Mouse (Mus musculus) cerebellum, adult 8-10 months (tissue): ENCODE data around the gene Mum1l1.
"Not testable (repeated sequence)": the region's sequence is repeated elsewhere in the genome, so short reads cannot be mapped to it uniquely, and the experiment has no call there.

Experiments
- DNase-seq: peaks from one replicate; pipeline ENCODE4 v3.0.0; 2022

The Mum1l1 gene

GRCm38 (mm10) chrX:139209829-139210225 lies at the start of gene Mum1l1:
Mum1l1 (plus strand) TSS chrX:139210042.
- peak; percentile 12 for DNase-seq

- DNase-seq: no peak
Measured at GRCm38 (mm10) chrX:139178928-139179327, 30.9 kb upstream of the Mum1l1 start, which contains the start of gene 4933428M09Rik. 4933428M09Rik (plus strand) TSS chrX:139179228.

DNA sequence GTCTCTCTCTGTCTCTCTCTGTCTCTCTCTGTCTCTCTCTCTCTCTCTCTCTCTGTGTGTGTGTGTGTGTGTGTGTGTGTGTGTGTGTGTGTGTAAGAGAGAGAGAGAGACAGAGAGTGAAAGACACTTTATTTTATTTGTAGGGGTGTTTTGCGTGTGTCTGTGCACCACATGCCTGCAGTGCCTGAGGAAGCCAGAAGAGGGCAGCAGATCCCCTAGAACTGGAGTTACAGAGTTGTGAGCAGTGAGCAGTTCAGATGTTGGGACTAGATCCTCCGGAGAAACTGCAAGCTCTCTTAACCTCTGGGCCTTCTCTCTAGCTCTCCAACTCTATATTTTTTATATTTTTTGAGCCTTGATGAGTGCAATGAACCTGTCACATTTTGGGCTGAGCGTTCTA lies 18.3 kb upstream of the Mum1l1 start:
- DNase-seq: not testable (repeated sequence)

- no peak for DNase-seq
Measured at GRCm38 (mm10) chrX:139194572-139195279, 15.1 kb upstream of the Mum1l1 start.

DNA sequence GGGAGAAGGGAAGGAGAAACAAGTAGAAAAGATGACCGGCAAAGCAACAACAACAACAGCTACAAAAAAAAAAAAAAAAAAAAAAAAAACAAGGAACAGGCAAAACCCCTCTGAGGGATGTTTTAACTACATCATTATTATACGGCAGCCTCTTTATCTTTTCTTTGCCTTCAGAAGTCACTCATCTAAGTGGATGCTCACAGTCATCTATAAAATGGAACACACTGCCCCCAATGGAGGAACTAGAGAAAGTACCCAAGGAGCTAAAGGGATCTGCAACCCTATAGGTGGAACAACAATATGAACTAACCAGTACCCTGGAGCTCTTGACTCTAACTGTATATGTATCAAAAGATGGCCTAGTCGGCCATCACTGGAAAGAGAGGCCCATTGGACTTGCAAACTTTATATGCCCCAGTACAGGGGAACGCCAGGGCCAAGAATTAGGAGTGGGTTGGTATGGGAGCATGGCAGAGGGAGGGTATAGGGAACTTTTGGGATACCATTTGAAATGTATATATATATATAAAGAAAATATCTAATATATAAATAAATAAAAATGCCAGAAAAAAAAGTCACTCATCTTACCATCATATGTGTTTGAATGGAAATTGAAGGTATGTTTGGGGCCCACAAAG lies 532 bp upstream of the Mum1l1 start:
- not testable (repeated sequence) for DNase-seq

DNA sequence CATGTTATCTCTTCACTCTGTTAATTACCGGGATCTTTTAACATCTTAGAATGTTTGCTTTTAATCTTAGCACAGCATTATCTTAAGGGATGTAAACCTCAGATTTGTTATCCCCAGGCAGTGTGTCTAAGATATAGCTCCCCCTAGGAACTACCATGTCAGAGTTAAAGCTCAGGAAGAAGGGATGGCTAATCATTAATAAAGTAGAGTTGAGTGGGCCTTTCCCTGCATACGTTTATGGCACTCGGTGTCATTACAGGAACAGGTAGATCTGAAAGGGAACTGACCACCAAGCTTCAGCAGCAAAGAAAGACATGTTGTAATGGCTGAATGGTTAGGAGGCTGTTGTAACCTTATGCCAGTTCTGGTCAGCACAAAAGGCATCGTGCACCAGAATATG lies 4.9 kb downstream of the Mum1l1 start:
- DNase-seq: no peak

DNA sequence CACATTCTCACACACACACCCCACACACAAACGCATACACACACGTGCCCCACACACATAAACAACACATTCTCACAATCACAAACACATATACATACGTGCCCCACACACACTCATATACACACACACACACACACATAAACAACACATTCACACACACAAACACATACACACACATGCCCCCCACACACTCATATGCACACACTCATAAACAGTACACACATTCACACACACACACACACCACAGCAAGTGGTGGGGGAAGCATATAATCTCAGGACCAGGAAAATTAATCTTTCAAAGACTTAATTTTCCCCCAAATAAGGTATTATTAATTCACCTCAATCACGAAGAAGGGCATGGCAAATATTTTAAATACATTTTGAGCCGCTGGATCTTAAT lies 6.6 kb downstream of the Mum1l1 start:
- no peak for DNase-seq

DNA sequence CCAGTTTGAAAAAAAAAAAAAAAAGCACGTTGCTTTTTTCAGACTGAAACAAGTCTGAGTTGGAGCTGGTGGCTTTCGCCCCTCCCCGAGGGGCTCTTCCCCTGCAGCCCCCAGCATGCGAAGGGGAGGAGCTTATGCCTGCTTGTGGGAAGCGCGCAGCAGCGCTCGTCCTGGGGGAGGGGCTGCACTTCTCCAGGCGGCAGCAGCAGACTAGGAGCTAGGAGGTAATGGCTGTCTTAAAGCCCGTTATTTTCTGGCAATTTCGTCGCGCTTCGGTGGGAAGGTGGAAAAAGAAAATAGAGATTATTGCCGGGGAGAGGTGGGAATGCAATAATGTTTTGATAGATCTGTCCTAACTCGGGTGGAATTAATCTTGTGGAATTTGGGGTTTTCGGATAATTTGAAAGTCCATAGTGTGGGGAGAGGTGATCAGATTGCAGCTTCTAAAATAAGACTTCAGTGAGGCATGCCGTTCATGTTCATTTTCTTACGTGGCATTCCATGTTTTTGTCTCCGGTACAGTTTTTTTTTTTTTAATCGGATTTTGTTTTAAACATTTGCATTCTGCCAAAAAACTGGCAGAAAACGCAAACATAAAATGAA lies 7.2 kb downstream of the Mum1l1 start:
- DNase-seq: peak; percentile 11

DNA sequence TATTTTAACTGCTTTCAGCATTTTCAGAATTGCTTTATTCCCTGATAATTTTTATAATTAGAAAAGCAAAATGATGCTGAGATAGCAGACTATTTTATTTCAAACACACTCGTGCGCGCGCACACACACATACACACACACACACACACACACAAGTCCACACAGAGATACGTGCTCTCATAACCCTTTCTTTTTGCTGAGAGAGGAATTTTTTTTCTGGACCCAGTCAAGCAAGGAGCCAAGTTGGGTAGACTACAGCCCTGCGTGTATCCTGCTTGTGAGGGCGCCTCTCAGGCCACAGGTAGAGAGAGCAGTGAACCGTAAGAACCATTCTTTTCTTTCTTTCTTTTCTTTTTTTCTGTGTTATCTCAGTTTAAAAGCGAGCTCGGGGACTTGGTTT lies 7.9 kb downstream of the Mum1l1 start:
- no peak for DNase-seq

GRCm38 (mm10) chrX:139219017-139219416 lies 9.2 kb downstream of the Mum1l1 start:
- DNase-seq: peak; percentile 14

- DNase-seq: no peak
Measured at GRCm38 (mm10) chrX:139220830-139221229, 11.0 kb downstream of the Mum1l1 start.

DNA sequence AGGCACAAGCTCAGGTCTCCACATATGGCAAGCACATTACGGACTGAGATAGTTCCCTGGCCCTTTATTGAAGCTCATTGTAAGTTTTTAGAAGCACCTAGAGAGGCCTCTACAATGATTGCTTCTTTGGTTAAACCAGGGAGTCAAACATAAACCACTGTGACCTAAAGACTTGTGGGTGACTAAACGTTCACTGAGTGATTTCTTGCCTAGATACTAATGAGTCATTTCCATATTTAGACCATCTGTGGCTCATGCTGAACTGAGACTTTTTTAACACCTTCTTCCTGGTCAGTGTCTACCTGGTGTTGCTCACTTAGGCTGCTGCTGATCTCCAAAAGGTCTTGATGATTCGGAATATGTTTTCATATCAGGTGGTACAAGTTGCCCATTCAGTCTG lies 12.1 kb downstream of the Mum1l1 start:
- no peak for DNase-seq

- no peak for DNase-seq
Measured at GRCm38 (mm10) chrX:139231143-139231542, 21.3 kb downstream of the Mum1l1 start.

DNA sequence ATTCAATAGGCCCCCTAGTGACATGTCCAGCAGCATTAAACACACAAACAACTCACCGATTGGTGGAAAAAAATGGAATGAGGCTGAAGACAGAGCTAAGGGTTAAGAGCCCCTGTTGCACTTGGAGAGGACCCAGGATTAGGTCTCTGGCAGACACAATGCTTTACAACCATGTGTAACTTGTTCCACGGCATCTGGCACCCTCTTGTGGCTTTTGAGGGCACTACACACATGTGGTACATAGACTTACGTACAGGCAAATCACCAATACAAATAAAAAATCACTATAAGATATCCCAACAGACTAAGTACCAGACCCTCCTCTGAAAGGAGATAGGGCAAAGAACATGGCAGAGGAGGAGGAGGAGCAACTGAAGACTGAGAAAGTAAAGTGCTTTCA lies 37.5 kb downstream of the Mum1l1 start:
- DNase-seq: no peak

DNA sequence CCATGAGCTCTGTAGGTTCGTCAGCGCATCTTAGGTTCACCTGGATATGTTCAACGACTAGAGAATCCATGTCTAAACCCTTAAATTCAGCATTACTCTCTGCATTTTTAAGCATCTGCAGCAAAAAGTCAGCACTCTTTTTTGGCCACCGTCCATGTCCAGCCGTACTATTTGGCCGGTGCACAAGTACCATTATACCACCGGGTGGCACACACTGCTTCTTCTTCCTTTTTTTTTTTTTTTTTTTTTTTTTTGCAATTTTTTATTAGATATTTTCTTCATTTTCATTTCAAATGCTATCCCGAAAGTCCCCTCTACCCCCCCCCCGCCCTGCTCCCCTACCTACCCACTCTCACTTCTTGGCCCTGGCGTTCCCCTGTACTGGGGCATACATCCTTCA lies 47.2 kb downstream of the Mum1l1 start:
- DNase-seq: no peak

- DNase-seq: no peak
Measured at GRCm38 (mm10) chrX:139281966-139282365, 72.1 kb downstream of the Mum1l1 start.
